In the genomic region with DNA sequence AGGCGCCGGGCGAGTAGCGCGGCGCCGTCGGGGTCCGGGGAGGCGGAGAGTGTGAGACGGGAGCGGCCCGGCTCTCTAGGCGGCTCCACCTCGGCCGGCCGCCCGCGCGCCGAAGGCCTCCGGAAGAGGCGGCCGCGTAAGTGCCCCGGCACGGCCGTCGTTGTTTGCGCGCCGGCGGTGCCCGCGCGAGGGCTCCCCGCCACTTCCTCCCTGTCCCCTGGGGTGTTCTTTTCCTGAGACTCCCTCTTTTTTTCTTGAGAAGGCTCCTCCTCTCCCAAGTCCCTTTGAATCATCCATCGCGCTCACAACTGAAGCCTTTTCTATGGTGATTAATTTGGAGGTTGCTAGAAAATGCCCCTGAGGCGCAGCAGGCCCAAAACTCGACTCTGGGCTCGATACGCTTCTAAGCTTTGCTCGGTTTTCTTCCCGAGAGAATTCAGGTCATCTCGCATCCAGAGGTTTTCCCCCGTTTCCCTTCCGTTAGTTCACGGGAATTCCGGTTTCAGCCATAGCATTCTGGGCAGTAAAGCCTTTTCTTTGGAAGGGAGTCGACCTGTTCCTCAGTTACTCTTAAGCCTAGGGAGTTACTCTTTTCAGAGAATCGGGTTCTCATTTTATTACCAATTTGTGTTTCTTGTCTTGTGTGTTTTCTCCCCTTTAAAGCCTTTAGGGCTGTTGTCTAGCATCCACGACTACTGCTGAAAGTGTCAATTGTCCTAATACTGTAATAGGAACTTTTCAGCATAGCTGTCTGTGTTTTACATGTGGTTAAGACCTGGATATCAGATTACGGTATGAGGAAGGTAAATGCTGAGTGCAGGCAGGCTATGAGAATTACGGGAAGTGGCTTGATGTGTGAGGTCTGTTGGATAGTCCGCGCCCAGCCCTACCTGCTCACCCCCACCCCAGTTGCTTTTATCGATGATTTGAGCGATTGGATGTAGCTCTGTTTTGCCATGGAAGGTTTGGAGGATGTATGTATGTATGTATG, we compare ENCODE assay signal across 8 mouse cellular contexts. TPM values are rescaled to one million over a fixed set of nuclear protein-coding genes. Genes with fewer than 3 reads are reported as not detected.
A peak's percentile ranks its signal among the peaks of the same experiment; 100 is the strongest.
DNase-seq lines count a peak whose midpoint lies in the region; ATAC-seq lines count a peak whose summit lies in the region.

No protein-coding gene starts in this region.

- ATAC-seq in kidney, embryonic 16.5 days (ENCODE audit: low FRiP score, low TSS enrichment) = peak; percentile 84
- ATAC-seq in intestine, embryonic 16.5 days = peak; percentile 84

- DNase-seq in kidney, postnatal 36 days = no peak
- DNase-seq in NIH3T3 (ENCODE audit: low read depth) = peak; percentile 32
- peak; percentile 28 for DNase-seq in fibroblast of lung, adult 2 months (ENCODE audit: low read depth)
- no peak for DNase-seq in midbrain, embryonic 10.5 days (ENCODE audit: low spot score)
- no peak for DNase-seq in urinary bladder, postnatal 36 days (ENCODE audit: low spot score in 2 of 2)
- no peak for DNase-seq in gastrocnemius, postnatal 36 days

- H3K36me3 ChIP-seq in kidney, embryonic 16.5 days (ENCODE audit: insufficient read depth, low read length) = no peaks in the 10 kb centered on the region
- H3K36me3 ChIP-seq in intestine, embryonic 16.5 days (ENCODE audit: control insufficient read depth, insufficient read depth, low read length) = no peaks in the 10 kb centered on the region
- peaks cover 9% of the 10 kb centered on the region; the same call in 1 of the 2 replicates for H3K36me3 ChIP-seq in midbrain, embryonic 10.5 days

- H3K27me3 ChIP-seq in kidney, embryonic 16.5 days (ENCODE audit: insufficient read depth, low read length) = no peaks in the 10 kb centered on the region
- H3K27me3 ChIP-seq in intestine, embryonic 16.5 days (replicated peaks; ENCODE audit: control insufficient read depth, insufficient read depth, low read length) = no peaks in the 10 kb centered on the region
- no peaks in the 10 kb centered on the region for H3K27me3 ChIP-seq in midbrain, embryonic 10.5 days (ENCODE audit: low read depth, poor library complexity, severe bottlenecking)

- under 1% methylated on average over 52 of the region's 59 CpGs for WGBS in kidney, embryonic 16.5 days
- WGBS in intestine, embryonic 16.5 days = under 1% methylated on average over 59 of the region's 59 CpGs
- WGBS in midbrain, embryonic 10.5 days = 1% methylated on average over 59 of the region's 59 CpGs

- peaks cover 19% of the 10 kb centered on the region for H3K4me1 ChIP-seq in kidney, embryonic 16.5 days (ENCODE audit: insufficient read depth, low read length)
- H3K4me1 ChIP-seq in intestine, embryonic 16.5 days (ENCODE audit: control insufficient read depth, insufficient read depth, low read length) = peaks cover 30% of the 10 kb centered on the region
- peaks cover 37% of the 10 kb centered on the region for H3K4me1 ChIP-seq in midbrain, embryonic 10.5 days

- H3K9me3 ChIP-seq in kidney, embryonic 16.5 days (ENCODE audit: low read length) = no peaks in the 10 kb centered on the region
- H3K9me3 ChIP-seq in intestine, embryonic 16.5 days (ENCODE audit: control insufficient read depth, low read length) = no peaks in the 10 kb centered on the region
- H3K9me3 ChIP-seq in midbrain, embryonic 10.5 days (replicated peaks) = no peaks in the 10 kb centered on the region

- H3K4me3 ChIP-seq in kidney, embryonic 16.5 days (ENCODE audit: low read length) = peak overlapping the region; percentile 85
- peak overlapping the region; percentile 88 for H3K4me3 ChIP-seq in intestine, embryonic 16.5 days (ENCODE audit: low read length)
- H3K4me3 ChIP-seq in midbrain, embryonic 10.5 days = peak overlapping the region; percentile 90

- H3K27ac ChIP-seq in kidney, embryonic 16.5 days (ENCODE audit: low read length) = peak overlapping the region; percentile 99
- H3K27ac ChIP-seq in intestine, embryonic 16.5 days (ENCODE audit: low read length) = peak overlapping the region; percentile 99
- H3K27ac ChIP-seq in midbrain, embryonic 10.5 days (replicated peaks) = peak overlapping the region; percentile 99

- intact Hi-C loops in gastrocnemius, postnatal 36 days (cut with DNase I) = loop anchor here (10.0 kb wide), 1 partner anchor 262 kb away; no protein-coding TSS in a partner anchor

- peak overlapping the region; percentile 99 for H3K9ac ChIP-seq in kidney, embryonic 16.5 days (replicated peaks; ENCODE audit: low read length)
- peak overlapping the region; percentile 95 for H3K9ac ChIP-seq in intestine, embryonic 16.5 days (ENCODE audit: low read depth, low read length)

- H3K4me2 ChIP-seq in kidney, embryonic 16.5 days (replicated peaks; ENCODE audit: low read depth, low read length) = peak overlapping the region; percentile 86
- H3K4me2 ChIP-seq in intestine, embryonic 16.5 days (ENCODE audit: low read depth, low read length) = peak overlapping the region; percentile 67

RNA-seq across cellular contexts. Expression of a gene that starts 0.7 kb away (rescaled TPM):
- polyA plus RNA-seq in kidney, embryonic 16.5 days (2015; fragmentation: Nextera tagmentation; extraction: Ambion mirVana) = 27.2 and 30.8 TPM in 2 replicates
- polyA plus RNA-seq in intestine, embryonic 16.5 days (2015; fragmentation: Nextera tagmentation; extraction: Ambion mirVana) = 20.4 and 25.6 TPM in 2 replicates
- 43.6 and 49.1 TPM in 2 replicates for polyA plus RNA-seq in midbrain, embryonic 10.5 days (2016; fragmentation: Nextera tagmentation; extraction: Ambion mirVana)
- total RNA-seq in gastrocnemius, postnatal 36 days (2021) = 10 to 100 TPM; 16.9 to 21.3 TPM

RNA-seq across cellular contexts. Expression of a gene that starts 29.1 kb away (rescaled TPM):
- polyA plus RNA-seq in kidney, embryonic 16.5 days (2015; fragmentation: Nextera tagmentation; extraction: Ambion mirVana) = 37.9 TPM in 2 replicates
- polyA plus RNA-seq in intestine, embryonic 16.5 days (2015; fragmentation: Nextera tagmentation; extraction: Ambion mirVana) = 31.9 and 38.1 TPM in 2 replicates
- 20.6 and 21.4 TPM in 2 replicates for polyA plus RNA-seq in midbrain, embryonic 10.5 days (2016; fragmentation: Nextera tagmentation; extraction: Ambion mirVana)
- total RNA-seq in gastrocnemius, postnatal 36 days (2021) = 10 to 100 TPM; 35.9 to 58.0 TPM

RNA-seq across cellular contexts. Expression of a gene that starts 56.1 kb away (rescaled TPM):
- polyA plus RNA-seq in kidney, embryonic 16.5 days (2015; fragmentation: Nextera tagmentation; extraction: Ambion mirVana) = 30.2 and 30.9 TPM in 2 replicates
- polyA plus RNA-seq in intestine, embryonic 16.5 days (2015; fragmentation: Nextera tagmentation; extraction: Ambion mirVana) = 27.2 and 30.7 TPM in 2 replicates
- 25.9 and 28.9 TPM in 2 replicates for polyA plus RNA-seq in midbrain, embryonic 10.5 days (2016; fragmentation: Nextera tagmentation; extraction: Ambion mirVana)
- total RNA-seq in gastrocnemius, postnatal 36 days (2021) = 10 to 100 TPM; 13.9 to 15.0 TPM

Comparison
In these comparisons a context has a peak if more than half of its experiments do, and no peak if none do; other contexts are left out.
1. DNase-seq: peak in NIH3T3 (single experiment) and fibroblast of lung, adult 2 months (single experiment); none in kidney, postnatal 36 days (0 of 2), midbrain, embryonic 10.5 days (single experiment), urinary bladder, postnatal 36 days (0 of 2) and gastrocnemius, postnatal 36 days (0 of 2).
2. Peak in every context shown above with its lines, with median percentiles within 50 percentile points of each other: H3K27ac ChIP-seq and H3K4me3 ChIP-seq.